Mouse (Mus musculus): Measurements from ENCODE around the gene Mpo.

DNA sequence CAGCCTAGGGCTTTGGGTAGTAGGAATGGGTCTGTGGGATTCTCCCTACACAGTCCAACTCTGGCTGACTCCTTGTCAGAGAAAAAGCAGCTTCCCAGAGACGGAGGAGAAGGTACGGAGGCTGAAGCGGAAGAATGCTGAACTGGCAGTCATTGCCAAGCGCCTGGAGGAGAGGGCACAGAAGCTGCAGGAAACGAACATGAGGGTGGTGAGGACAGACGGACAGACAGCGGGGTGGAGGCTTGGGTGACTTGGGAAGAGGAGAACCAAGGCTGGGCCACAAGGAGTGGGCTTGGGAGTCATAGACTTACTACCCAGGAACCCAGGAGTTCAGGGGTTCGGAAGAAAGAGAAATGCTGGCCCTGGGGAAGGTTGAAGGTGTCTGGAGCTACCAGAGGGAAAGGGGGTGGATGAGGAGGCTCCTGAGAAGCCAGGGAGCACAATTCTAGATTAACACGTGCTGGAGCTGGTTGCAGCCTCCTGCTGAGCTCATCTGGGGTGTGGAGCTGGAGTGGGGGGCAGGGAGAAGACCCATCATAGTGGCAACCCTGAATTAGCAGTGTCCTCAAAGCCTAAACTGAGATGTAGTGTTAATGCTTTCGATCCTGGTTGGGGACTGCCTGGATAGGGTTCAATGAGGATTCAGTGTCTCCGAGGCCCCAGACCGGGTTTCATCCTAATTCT is 30.5 kb upstream of the Mpo start:
- TF ChIP-seq CTCF (IDR thresholded peaks at IDR 0.05; ENCODE audit: low read depth) (no peak), EP300 (IDR thresholded peaks at IDR 0.05; ENCODE audit: low read depth) (no peak)

Data from liver, embryonic 14.5 days (tissue).